Mouse (Mus musculus): Measurements from ENCODE around the gene Mau2. TPM values are rescaled to one million over a fixed set of nuclear protein-coding genes. Genes with fewer than 3 reads are reported as not detected.

The Mau2 gene
- polyA plus RNA-seq, 1 experiment from 2014 or later: 53.8 TPM

- no peaks in the 10 kb centered on the region for H3K9me3 ChIP-seq (ENCODE audit: control insufficient read depth, low read length)
- H3K4me3 ChIP-seq (ENCODE audit: low read depth, low read length): no peak overlapping the region
- no peak overlapping the region for H3K9ac ChIP-seq (ENCODE audit: low read length)
- H3K4me2 ChIP-seq (ENCODE audit: low read depth, low read length, severe bottlenecking): no peak overlapping the region; the same call in 1 of the 2 replicates
- no peak overlapping the region for H3K27ac ChIP-seq (ENCODE audit: low read depth, low read length)
- DNase-seq (ENCODE audit: low spot score): no peak
- ATAC-seq (replicated peaks; ENCODE audit: low FRiP score): no peak
- H3K36me3 ChIP-seq (ENCODE audit: control insufficient read depth, insufficient read depth, low read length): no peaks in the 10 kb centered on the region
- 88% methylated on average over 5 of the region's 5 CpGs for WGBS
- no peaks in the 10 kb centered on the region for H3K27me3 ChIP-seq (ENCODE audit: control insufficient read depth, insufficient read depth, low read length)
- peaks cover 8% of the 10 kb centered on the region; the same call in 1 of the 2 replicates for H3K4me1 ChIP-seq (replicated peaks; ENCODE audit: control insufficient read depth, insufficient read depth, low read length)
These were observed 1.5 kb upstream of the Mau2 start for GRCm38 (mm10) chr8:70043996-70044395.

GRCm38 (mm10) chr8:70041885-70042546, 518 bp downstream of the Mau2 start:
- Histone ChIP-seq H3K27ac (ENCODE audit: low read depth, low read length) (no peak overlapping the region), H3K27me3 (ENCODE audit: control insufficient read depth, insufficient read depth, low read length) (no peaks in the 10 kb centered on the region), H3K4me1 (replicated peaks; ENCODE audit: control insufficient read depth, insufficient read depth, low read length) (peaks cover 8% of the 10 kb centered on the region; the same call in 1 of the 2 replicates), H3K36me3 (ENCODE audit: control insufficient read depth, insufficient read depth, low read length) (no peaks in the 10 kb centered on the region), H3K9me3 (ENCODE audit: control insufficient read depth, low read length) (no peaks in the 10 kb centered on the region), H3K9ac (ENCODE audit: low read length) (peak overlapping the region; percentile 80), H3K4me2 (ENCODE audit: low read depth, low read length, severe bottlenecking) (peak overlapping the region; percentile 91), H3K4me3 (ENCODE audit: low read depth, low read length) (peak overlapping the region; percentile 95)
- whole genome bisulfite sequencing: 2% methylated on average over 47 of the region's 47 CpGs
- peak; percentile 27 for ATAC-seq (replicated peaks; ENCODE audit: low FRiP score)
- DNase-seq (ENCODE audit: low spot score): no peak

- Histone ChIP-seq H3K9me3 (ENCODE audit: control insufficient read depth, low read length) (no peaks in the 10 kb centered on the region), H3K4me1 (replicated peaks; ENCODE audit: control insufficient read depth, insufficient read depth, low read length) (peaks cover 8% of the 10 kb centered on the region; the same call in 1 of the 2 replicates), H3K9ac (ENCODE audit: low read length) (no peak overlapping the region), H3K4me2 (ENCODE audit: low read depth, low read length, severe bottlenecking) (no peak overlapping the region), H3K36me3 (ENCODE audit: control insufficient read depth, insufficient read depth, low read length) (no peaks in the 10 kb centered on the region), H3K27me3 (ENCODE audit: control insufficient read depth, insufficient read depth, low read length) (no peaks in the 10 kb centered on the region), H3K4me3 (ENCODE audit: low read depth, low read length) (no peak overlapping the region), H3K27ac (ENCODE audit: low read depth, low read length) (no peak overlapping the region)
- no peak for DNase-seq (ENCODE audit: low spot score)
- 87% methylated on average over 1 of the region's 1 CpGs for WGBS
- ATAC-seq (replicated peaks; ENCODE audit: low FRiP score): no peak
These were observed 4.5 kb downstream of the Mau2 start for GRCm38 (mm10) chr8:70037994-70038393.

- no peak overlapping the region for H3K4me3 ChIP-seq (ENCODE audit: low read depth, low read length)
- DNase-seq (ENCODE audit: low spot score) (no peak), ATAC-seq (replicated peaks; ENCODE audit: low FRiP score) (no peak)
- peaks cover 17% of the 10 kb centered on the region; the same call in 1 of the 2 replicates for H3K36me3 ChIP-seq (ENCODE audit: control insufficient read depth, insufficient read depth, low read length)
- H3K4me2 ChIP-seq (ENCODE audit: low read depth, low read length, severe bottlenecking): no peak overlapping the region
- H3K27me3 ChIP-seq (ENCODE audit: control insufficient read depth, insufficient read depth, low read length): no peaks in the 10 kb centered on the region
- H3K9ac ChIP-seq (ENCODE audit: low read length): no peak overlapping the region
- no peaks in the 10 kb centered on the region for H3K9me3 ChIP-seq (ENCODE audit: control insufficient read depth, low read length)
- H3K4me1 ChIP-seq (replicated peaks; ENCODE audit: control insufficient read depth, insufficient read depth, low read length): no peaks in the 10 kb centered on the region
- 92% methylated on average over 1 of the region's 1 CpGs for WGBS
- H3K27ac ChIP-seq (ENCODE audit: low read depth, low read length): no peak overlapping the region
These were observed 12.3 kb downstream of the Mau2 start for GRCm38 (mm10) chr8:70030255-70030654.

GRCm38 (mm10) chr8:70026151-70026550, 16.4 kb downstream of the Mau2 start:
- no peak overlapping the region for H3K9ac ChIP-seq (ENCODE audit: low read length)
- WGBS: 95% methylated on average over 2 of the region's 2 CpGs
- peaks cover 29% of the 10 kb centered on the region for H3K36me3 ChIP-seq (ENCODE audit: control insufficient read depth, insufficient read depth, low read length)
- DNase-seq (ENCODE audit: low spot score) (no peak), ATAC-seq (replicated peaks; ENCODE audit: low FRiP score) (no peak)
- no peak overlapping the region for H3K4me3 ChIP-seq (ENCODE audit: low read depth, low read length)
- no peaks in the 10 kb centered on the region for H3K9me3 ChIP-seq (ENCODE audit: control insufficient read depth, low read length)
- H3K4me1 ChIP-seq (replicated peaks; ENCODE audit: control insufficient read depth, insufficient read depth, low read length): no peaks in the 10 kb centered on the region
- H3K4me2 ChIP-seq (ENCODE audit: low read depth, low read length, severe bottlenecking): no peak overlapping the region
- no peaks in the 10 kb centered on the region for H3K27me3 ChIP-seq (ENCODE audit: control insufficient read depth, insufficient read depth, low read length)
- no peak overlapping the region for H3K27ac ChIP-seq (ENCODE audit: low read depth, low read length)

- Histone ChIP-seq H3K9ac (ENCODE audit: low read length) (no peak overlapping the region), H3K4me1 (replicated peaks; ENCODE audit: control insufficient read depth, insufficient read depth, low read length) (no peaks in the 10 kb centered on the region), H3K36me3 (ENCODE audit: control insufficient read depth, insufficient read depth, low read length) (peaks cover 31% of the 10 kb centered on the region), H3K27ac (ENCODE audit: low read depth, low read length) (no peak overlapping the region), H3K27me3 (ENCODE audit: control insufficient read depth, insufficient read depth, low read length) (no peaks in the 10 kb centered on the region), H3K4me3 (ENCODE audit: low read depth, low read length) (no peak overlapping the region), H3K4me2 (ENCODE audit: low read depth, low read length, severe bottlenecking) (no peak overlapping the region), H3K9me3 (ENCODE audit: control insufficient read depth, low read length) (no peaks in the 10 kb centered on the region)
- WGBS: 59% methylated on average over 8 of the region's 8 CpGs
- no peak for DNase-seq (ENCODE audit: low spot score)
- 0 out of 2 replicates have a peak, but pooled peaks have one; percentile 21 for ATAC-seq (replicated peaks; ENCODE audit: low FRiP score)
These were observed 18.9 kb downstream of the Mau2 start for GRCm38 (mm10) chr8:70023596-70023995.

GRCm38 (mm10) chr8:70015017-70015416, 27.5 kb downstream of the Mau2 start:
- H3K27ac ChIP-seq (ENCODE audit: low read depth, low read length): no peak overlapping the region
- WGBS: 83% methylated on average over 1 of the region's 1 CpGs
- no peaks in the 10 kb centered on the region for H3K27me3 ChIP-seq (ENCODE audit: control insufficient read depth, insufficient read depth, low read length)
- no peak for DNase-seq (ENCODE audit: low spot score)
- H3K9me3 ChIP-seq (ENCODE audit: control insufficient read depth, low read length): no peaks in the 10 kb centered on the region
- H3K36me3 ChIP-seq (ENCODE audit: control insufficient read depth, insufficient read depth, low read length): peaks cover 10% of the 10 kb centered on the region; the same call in 1 of the 2 replicates
- H3K9ac ChIP-seq (ENCODE audit: low read length): no peak overlapping the region
- no peak overlapping the region for H3K4me3 ChIP-seq (ENCODE audit: low read depth, low read length)
- no peaks in the 10 kb centered on the region for H3K4me1 ChIP-seq (replicated peaks; ENCODE audit: control insufficient read depth, insufficient read depth, low read length)
- ATAC-seq (replicated peaks; ENCODE audit: low FRiP score): no peak
- H3K4me2 ChIP-seq (ENCODE audit: low read depth, low read length, severe bottlenecking): no peak overlapping the region

GRCm38 (mm10) chr8:70012763-70013162, 29.8 kb downstream of the Mau2 start:
- Histone ChIP-seq H3K4me2 (ENCODE audit: low read depth, low read length, severe bottlenecking) (no peak overlapping the region), H3K9ac (ENCODE audit: low read length) (no peak overlapping the region), H3K4me3 (ENCODE audit: low read depth, low read length) (no peak overlapping the region), H3K27ac (ENCODE audit: low read depth, low read length) (no peak overlapping the region), H3K36me3 (ENCODE audit: control insufficient read depth, insufficient read depth, low read length) (peaks cover 5% of the 10 kb centered on the region; the same call in 1 of the 2 replicates), H3K4me1 (replicated peaks; ENCODE audit: control insufficient read depth, insufficient read depth, low read length) (no peaks in the 10 kb centered on the region), H3K9me3 (ENCODE audit: control insufficient read depth, low read length) (no peaks in the 10 kb centered on the region), H3K27me3 (ENCODE audit: control insufficient read depth, insufficient read depth, low read length) (no peaks in the 10 kb centered on the region)
- no peak for DNase-seq (ENCODE audit: low spot score)
- 97% methylated on average over 1 of the region's 1 CpGs for WGBS
- no peak for ATAC-seq (replicated peaks; ENCODE audit: low FRiP score)

- Histone ChIP-seq H3K4me2 (ENCODE audit: low read depth, low read length, severe bottlenecking) (no peak overlapping the region), H3K9me3 (ENCODE audit: control insufficient read depth, low read length) (no peaks in the 10 kb centered on the region), H3K4me3 (ENCODE audit: low read depth, low read length) (no peak overlapping the region), H3K36me3 (ENCODE audit: control insufficient read depth, insufficient read depth, low read length) (peaks cover 5% of the 10 kb centered on the region; the same call in 1 of the 2 replicates), H3K4me1 (replicated peaks; ENCODE audit: control insufficient read depth, insufficient read depth, low read length) (no peaks in the 10 kb centered on the region), H3K9ac (ENCODE audit: low read length) (no peak overlapping the region), H3K27ac (ENCODE audit: low read depth, low read length) (no peak overlapping the region), H3K27me3 (ENCODE audit: control insufficient read depth, insufficient read depth, low read length) (no peaks in the 10 kb centered on the region)
- DNase-seq (ENCODE audit: low spot score) (no peak), ATAC-seq (replicated peaks; ENCODE audit: low FRiP score) (no peak)
- 75% methylated on average over 3 of the region's 3 CpGs for WGBS
These were observed 30.2 kb downstream of the Mau2 start for GRCm38 (mm10) chr8:70012350-70012749.

Measured in forebrain, embryonic 11.5 days (tissue).